Mouse (Mus musculus) CH12F3 (cell line): ENCODE measurements around the gene Naa25.

ENCODE experiments used
- in situ Hi-C: fragments of 300-500 bp; cut with MboI; formaldehyde crosslinking; loops from 2 replicates; pipeline ENCODE4 v1.14.3; 2020; ENCODE audit warnings: low sequenced_read_pairs

Gene Naa25

GRCm38 (mm10) chr5:121392667-121393380 lies 4.9 kb upstream of the Naa25 start:
- in situ Hi-C loops = no loop called here

- in situ Hi-C loops = no loop called here
These were observed 4.3 kb upstream of the Naa25 start for GRCm38 (mm10) chr5:121393402-121393801.

- in situ Hi-C loops = no loop called here
These were observed 2.1 kb upstream of the Naa25 start for GRCm38 (mm10) chr5:121395621-121396020.

- in situ Hi-C loops = no loop called here
These were observed 619 bp downstream of the Naa25 start for GRCm38 (mm10) chr5:121398146-121398964.

- in situ Hi-C loops = no loop called here
These were observed 1.3 kb downstream of the Naa25 start for GRCm38 (mm10) chr5:121398965-121399462.

- in situ Hi-C loops = no loop called here
These were observed 1.8 kb downstream of the Naa25 start for GRCm38 (mm10) chr5:121399540-121399939.

- in situ Hi-C loops = no loop called here
These were observed 2.3 kb downstream of the Naa25 start for GRCm38 (mm10) chr5:121400064-121400463.

GRCm38 (mm10) chr5:121400849-121401248 lies 3.1 kb downstream of the Naa25 start:
- in situ Hi-C loops = no loop called here

GRCm38 (mm10) chr5:121407856-121408255 lies 10.1 kb downstream of the Naa25 start:
- in situ Hi-C loops = no loop called here

GRCm38 (mm10) chr5:121410975-121411374 lies 13.2 kb downstream of the Naa25 start:
- in situ Hi-C loops = no loop called here

GRCm38 (mm10) chr5:121420721-121421120 lies 23.0 kb downstream of the Naa25 start:
- in situ Hi-C loops = no loop called here

- in situ Hi-C loops = no loop called here
These were observed 25.1 kb downstream of the Naa25 start for GRCm38 (mm10) chr5:121422787-121423186.

- in situ Hi-C loops = no loop called here
These were observed 25.6 kb downstream of the Naa25 start for GRCm38 (mm10) chr5:121423297-121423696.

- in situ Hi-C loops = no loop called here
These were observed 31.2 kb downstream of the Naa25 start for GRCm38 (mm10) chr5:121428954-121429353.

- in situ Hi-C loops = no loop called here
These were observed 40.4 kb downstream of the Naa25 start for GRCm38 (mm10) chr5:121438131-121438530.

- in situ Hi-C loops = no loop called here
These were observed 41.0 kb downstream of the Naa25 start for GRCm38 (mm10) chr5:121438756-121439155.

GRCm38 (mm10) chr5:121443548-121443947 lies 45.8 kb downstream of the Naa25 start:
- in situ Hi-C loops = no loop called here

GRCm38 (mm10) chr5:121444870-121445269 lies 47.1 kb downstream of the Naa25 start:
- in situ Hi-C loops = no loop called here

- in situ Hi-C loops = no loop called here
These were observed 50.7 kb downstream of the Naa25 start for GRCm38 (mm10) chr5:121448450-121448849.

GRCm38 (mm10) chr5:121449976-121450375 lies 52.2 kb downstream of the Naa25 start:
- in situ Hi-C loops = no loop called here

GRCm38 (mm10) chr5:121450476-121450875 lies 52.7 kb downstream of the Naa25 start:
- in situ Hi-C loops = no loop called here

GRCm38 (mm10) chr5:121451203-121451602 lies 53.5 kb downstream of the Naa25 start:
- in situ Hi-C loops = no loop called here
